Mouse (Mus musculus): ENCODE data around the gene Barhl2. TPM values are rescaled to one million over a fixed set of nuclear protein-coding genes. Genes with fewer than 3 reads are reported as not detected.

Gene Barhl2
- not detected for total RNA-seq (2021)
- long read RNA-seq, experiment 1, result 0 reads
- long read RNA-seq, experiment 2, result 0 reads

GRCm38 (mm10) chr5:106457986-106458476, at the start of gene Barhl2:
Gene Barhl2, minus strand, starts transcription at chr5:106458166.
- DNase-seq (ENCODE audit: low spot score in 2 of 2), result no peak

- DNase-seq (ENCODE audit: low spot score in 2 of 2), result no peak
Measured at GRCm38 (mm10) chr5:106506061-106506460, 48.1 kb upstream of the Barhl2 start.

GRCm38 (mm10) chr5:106502684-106503545, 44.9 kb upstream of the Barhl2 start:
- DNase-seq (ENCODE audit: low spot score in 2 of 2), result no peak

- DNase-seq (ENCODE audit: low spot score in 2 of 2), result no peak
Measured at GRCm38 (mm10) chr5:106502271-106502670, 44.3 kb upstream of the Barhl2 start.

- no peak for DNase-seq (ENCODE audit: low spot score in 2 of 2)
Measured at GRCm38 (mm10) chr5:106491771-106492170, 33.8 kb upstream of the Barhl2 start.

GRCm38 (mm10) chr5:106472105-106472500, 14.1 kb upstream of the Barhl2 start:
- no peak for DNase-seq (ENCODE audit: low spot score in 2 of 2)

- DNase-seq (ENCODE audit: low spot score in 2 of 2), result no peak
Measured at GRCm38 (mm10) chr5:106471235-106472104, 13.5 kb upstream of the Barhl2 start.

GRCm38 (mm10) chr5:106465129-106465790, 7.3 kb upstream of the Barhl2 start:
- no peak for DNase-seq (ENCODE audit: low spot score in 2 of 2)

GRCm38 (mm10) chr5:106464336-106465128, 6.6 kb upstream of the Barhl2 start:
- DNase-seq (ENCODE audit: low spot score in 2 of 2), result no peak

GRCm38 (mm10) chr5:106463661-106464191, 5.8 kb upstream of the Barhl2 start:
- no peak for DNase-seq (ENCODE audit: low spot score in 2 of 2)

- no peak for DNase-seq (ENCODE audit: low spot score in 2 of 2)
Measured at GRCm38 (mm10) chr5:106461913-106462312, 3.9 kb upstream of the Barhl2 start.

- no peak for DNase-seq (ENCODE audit: low spot score in 2 of 2)
Measured at GRCm38 (mm10) chr5:106461431-106461830, 3.5 kb upstream of the Barhl2 start.

GRCm38 (mm10) chr5:106460535-106460934, 2.6 kb upstream of the Barhl2 start:
- DNase-seq (ENCODE audit: low spot score in 2 of 2), result no peak

- DNase-seq (ENCODE audit: low spot score in 2 of 2), result no peak
Measured at GRCm38 (mm10) chr5:106460001-106460511, 2.1 kb upstream of the Barhl2 start.

- no peak for DNase-seq (ENCODE audit: low spot score in 2 of 2)
Measured at GRCm38 (mm10) chr5:106459120-106459641, 1.2 kb upstream of the Barhl2 start.

GRCm38 (mm10) chr5:106458477-106459119, 632 bp upstream of the Barhl2 start:
- DNase-seq (ENCODE audit: low spot score in 2 of 2), result no peak

- DNase-seq (ENCODE audit: low spot score in 2 of 2), result no peak
Measured at GRCm38 (mm10) chr5:106457111-106457925, 648 bp downstream of the Barhl2 start.

- DNase-seq (ENCODE audit: low spot score in 2 of 2), result no peak
Measured at GRCm38 (mm10) chr5:106455984-106456383, 2.0 kb downstream of the Barhl2 start.
